Mouse (Mus musculus): ENCODE results near the gene Pip5k1b.

The Pip5k1b gene

GRCm38 (mm10) chr19:24293537-24293936 lies 262.1 kb downstream of the Pip5k1b start:
- DNase-seq = no peak

GRCm38 (mm10) chr19:24284187-24284586 lies 271.5 kb downstream of the Pip5k1b start:
- DNase-seq = peak; percentile 54

- DNase-seq = no peak
Measured at GRCm38 (mm10) chr19:24281288-24281980, 274.2 kb downstream of the Pip5k1b start.

- DNase-seq = peak; percentile 39
Measured at GRCm38 (mm10) chr19:24280601-24281228, 275.0 kb downstream of the Pip5k1b start, which contains the start of gene Fxn. Gene Fxn, minus strand, starts transcription at chr19:24280605.

DNA sequence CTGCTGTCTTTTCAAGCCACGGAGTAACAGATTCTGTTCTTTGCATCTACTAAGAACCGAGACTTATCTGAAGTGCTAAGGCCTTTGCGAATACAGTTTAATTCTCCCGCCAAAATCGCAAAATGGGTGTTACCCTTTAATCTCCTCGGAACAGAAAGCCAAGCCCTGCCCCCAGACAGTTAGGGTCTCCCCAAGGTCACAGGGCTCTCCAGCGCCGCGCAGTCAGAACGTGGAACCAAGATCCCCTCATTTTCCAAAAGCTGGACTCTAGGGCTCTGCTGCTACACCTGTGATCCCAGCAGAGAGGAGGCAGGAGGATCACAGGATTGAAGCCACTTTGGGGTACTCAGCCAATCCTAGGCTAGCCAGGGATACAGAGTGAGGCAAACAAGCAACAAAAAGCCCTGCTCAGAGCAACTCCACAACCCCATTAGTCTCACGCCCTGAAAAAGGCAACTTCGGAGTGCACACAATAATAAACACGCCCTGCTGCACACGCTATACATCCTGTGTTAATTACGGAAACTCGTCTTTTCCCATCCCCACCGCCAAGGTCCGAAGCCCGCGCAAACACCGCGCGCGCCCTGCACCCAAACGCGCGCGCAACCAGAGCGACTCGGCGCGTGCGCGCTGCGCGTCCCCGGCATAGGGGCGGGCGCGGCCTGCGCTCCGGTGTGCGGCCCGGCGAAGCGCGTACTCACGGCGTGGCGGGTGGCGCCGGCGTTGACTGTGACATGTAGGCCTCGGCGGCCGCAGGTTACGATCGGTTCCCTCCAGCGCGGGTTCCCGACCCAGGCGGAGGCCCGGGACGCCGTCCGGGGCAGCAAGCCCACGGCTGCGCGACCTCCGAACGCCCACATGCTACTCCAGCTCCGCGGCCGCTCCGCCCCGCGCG lies 275.7 kb downstream of the Pip5k1b start:
- peak; percentile 89 for DNase-seq

DNA sequence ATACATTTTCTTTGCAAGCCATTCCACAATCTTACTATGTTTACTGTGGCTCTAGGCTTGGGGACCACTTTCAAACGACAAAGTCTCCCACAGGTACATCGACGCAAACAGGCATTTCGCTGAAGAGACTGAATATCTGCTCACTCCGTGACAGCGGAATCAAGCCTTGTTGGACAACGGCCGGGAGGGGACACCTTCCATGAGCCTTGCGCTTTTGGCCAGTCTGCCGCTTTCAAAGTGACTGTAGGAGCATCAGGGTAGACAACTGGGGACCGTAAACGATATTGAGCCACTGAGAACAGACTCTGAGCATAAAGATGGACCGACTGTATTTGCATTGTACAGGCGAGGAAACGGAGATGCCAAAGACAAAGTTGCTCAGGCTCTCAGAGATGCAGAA lies 276.8 kb downstream of the Pip5k1b start:
- DNase-seq = no peak

GRCm38 (mm10) chr19:24274281-24274680 lies 281.4 kb downstream of the Pip5k1b start:
- no peak for DNase-seq

DNA sequence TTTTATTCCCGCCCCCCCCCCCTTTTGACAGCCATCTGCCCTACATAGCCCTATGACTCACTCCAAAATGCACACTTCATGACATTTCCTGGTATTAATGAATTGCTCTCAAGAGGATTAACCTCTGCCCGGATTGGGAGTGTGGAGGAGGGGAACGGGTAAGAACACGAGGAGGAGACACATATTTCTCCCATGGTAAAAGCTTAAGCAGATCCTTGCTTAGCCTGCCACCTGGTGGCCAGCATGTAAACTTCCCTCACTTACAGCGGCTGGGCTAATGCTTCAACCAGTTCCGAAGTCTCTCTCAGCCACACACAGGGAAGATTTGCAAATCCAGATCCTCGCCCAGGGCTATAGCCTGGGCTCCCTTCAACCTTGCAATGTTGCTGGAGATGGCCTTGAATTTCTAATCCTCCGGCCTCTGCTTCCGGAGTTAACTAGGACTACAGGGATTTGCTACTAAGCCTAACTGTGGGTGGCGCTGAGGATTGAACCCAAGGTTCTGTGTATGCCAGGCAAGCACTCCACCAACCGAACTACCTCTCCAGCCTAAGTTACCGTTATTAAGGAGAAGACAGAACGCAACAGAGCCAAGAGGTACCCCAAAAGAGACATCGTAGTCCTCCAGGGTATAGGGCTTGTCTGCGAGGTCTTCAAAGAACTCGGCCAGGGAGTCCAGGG lies 283.8 kb downstream of the Pip5k1b start:
- DNase-seq = peak; percentile 91

GRCm38 (mm10) chr19:24271326-24271725 lies 284.3 kb downstream of the Pip5k1b start:
- DNase-seq = peak; percentile 64

DNA sequence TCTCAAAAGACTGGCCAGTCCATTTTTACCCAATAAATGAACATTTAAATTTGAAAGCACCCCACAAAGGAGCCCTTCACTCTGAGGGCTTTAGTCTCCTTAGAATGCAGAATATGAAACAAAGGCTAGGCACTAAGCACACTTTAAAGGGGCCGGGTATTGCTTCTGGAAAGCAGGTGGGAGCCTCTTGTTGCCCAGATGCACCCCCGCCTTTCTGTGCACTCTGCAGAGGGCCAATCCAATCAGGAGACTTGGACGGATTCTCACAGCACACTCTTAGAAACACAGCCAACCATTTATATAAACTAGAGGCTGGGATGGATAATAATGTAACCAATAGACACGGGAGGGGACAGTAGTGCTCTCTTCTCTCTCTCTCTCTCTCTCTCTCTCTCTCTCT lies 287.1 kb downstream of the Pip5k1b start:
- no peak for DNase-seq

- DNase-seq = peak; percentile 63
Measured at GRCm38 (mm10) chr19:24266046-24266830, 289.4 kb downstream of the Pip5k1b start.

DNA sequence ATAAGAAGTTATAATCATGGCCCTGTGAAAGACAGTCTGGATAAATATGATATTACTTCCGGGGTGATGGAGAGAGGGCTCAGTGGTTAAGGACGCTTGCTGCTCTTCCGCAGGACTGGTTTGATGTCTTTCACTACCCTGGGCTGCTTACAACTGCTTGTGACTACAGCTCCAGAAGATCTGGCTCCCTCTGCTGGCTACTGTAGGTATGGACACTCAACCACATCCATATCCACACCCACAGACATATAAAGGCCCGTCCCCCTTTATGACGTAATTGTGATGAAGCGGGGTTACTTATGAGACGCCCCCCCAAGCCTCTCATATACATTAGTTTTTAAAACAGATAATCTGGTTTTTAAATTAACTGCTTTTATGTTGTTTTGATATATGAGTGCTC lies 290.7 kb downstream of the Pip5k1b start:
- DNase-seq = peak; percentile 94

DNA sequence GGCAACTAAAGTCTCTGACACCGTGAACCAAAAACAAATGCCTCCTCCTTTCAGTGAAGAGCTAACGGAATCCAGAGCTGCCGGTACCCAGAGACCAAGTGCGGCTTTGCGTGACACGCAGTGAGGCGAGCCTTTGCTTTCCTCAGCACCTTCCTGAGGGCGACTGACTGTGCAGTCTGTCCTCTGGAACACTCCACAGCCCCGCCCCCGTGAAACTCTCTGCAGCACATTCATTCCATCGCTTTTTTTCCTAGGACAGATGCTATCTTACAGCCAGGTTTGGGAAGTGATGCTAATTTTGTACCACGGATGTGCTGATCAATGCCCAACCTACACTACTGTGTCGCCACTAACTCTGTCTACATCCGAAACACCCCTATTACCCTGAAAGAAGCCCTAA lies 292.9 kb downstream of the Pip5k1b start:
- DNase-seq = peak; percentile 54

- DNase-seq = peak; percentile 30
Measured at GRCm38 (mm10) chr19:24259390-24260351, 296.0 kb downstream of the Pip5k1b start.

- DNase-seq = peak; percentile 29
Measured at GRCm38 (mm10) chr19:24258368-24258767, 297.3 kb downstream of the Pip5k1b start.

DNA sequence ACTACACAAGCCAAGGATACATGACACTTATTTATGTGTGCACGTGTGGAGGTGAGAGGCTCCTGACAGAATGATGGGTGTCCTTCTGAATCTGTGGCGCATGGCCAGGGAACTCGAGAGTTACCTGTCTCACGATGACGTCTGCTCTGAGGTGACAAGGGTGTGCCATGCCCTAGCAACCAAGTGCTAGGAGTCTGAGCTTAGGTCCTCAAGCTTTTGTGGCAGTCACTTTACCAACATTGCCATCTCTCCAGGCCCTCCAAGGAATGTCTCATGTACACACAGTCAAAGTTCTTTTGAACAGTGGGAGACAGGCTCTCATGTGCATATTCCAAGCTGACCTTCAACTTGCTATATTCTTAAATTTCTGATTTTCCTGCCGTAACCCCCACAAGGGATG lies 297.7 kb downstream of the Pip5k1b start:
- no peak for DNase-seq

DNA sequence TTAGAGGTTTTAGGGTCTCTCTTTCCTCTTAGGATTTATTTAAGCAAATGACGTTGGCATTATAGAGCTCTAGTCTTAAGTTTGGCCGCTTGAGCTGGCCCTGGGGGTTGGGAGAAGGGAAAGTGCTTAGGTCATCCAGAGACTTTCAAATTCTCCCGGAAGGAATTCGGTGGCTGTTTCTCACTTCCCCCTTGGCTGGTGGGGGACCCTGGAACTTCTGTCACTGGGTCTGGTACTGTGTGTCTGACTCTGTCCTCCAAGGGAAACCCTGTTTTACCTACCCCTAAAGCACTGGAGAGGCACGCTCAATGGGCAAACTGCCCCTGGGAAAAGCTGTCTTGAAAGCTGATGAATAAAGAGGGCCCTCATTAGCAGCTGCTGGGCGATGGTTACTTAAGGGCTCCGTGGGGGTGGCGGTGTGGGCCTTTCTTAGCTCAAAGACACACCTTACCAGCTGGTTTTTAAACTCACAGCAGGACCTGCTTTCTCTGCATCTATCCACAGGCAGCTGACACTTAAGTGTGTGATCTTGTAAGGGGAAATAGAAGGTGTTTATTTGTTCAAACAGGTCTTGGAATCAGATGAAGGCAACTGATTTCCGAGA lies 301.9 kb downstream of the Pip5k1b start:
- no peak for DNase-seq

DNA sequence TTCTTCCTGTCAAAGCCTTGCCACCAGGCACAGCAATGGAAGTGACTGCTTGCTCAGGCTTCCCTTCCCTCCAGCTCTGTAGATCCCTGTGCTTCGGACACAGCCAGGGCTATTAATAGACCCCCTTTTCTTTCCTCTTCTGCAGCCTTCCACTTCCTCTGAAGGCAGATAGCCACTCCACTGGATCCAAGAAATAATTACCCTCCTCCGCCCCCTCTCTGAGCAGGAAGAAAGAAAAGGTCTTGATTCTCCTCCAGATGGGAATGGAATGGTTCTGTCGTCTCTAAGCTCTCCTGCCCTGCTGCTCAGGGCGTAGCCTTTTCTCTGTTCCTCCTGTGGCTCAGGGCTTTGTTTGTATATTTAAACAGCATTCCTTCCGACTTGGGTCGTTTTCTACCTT lies 303.8 kb downstream of the Pip5k1b start:
- peak; percentile 49 for DNase-seq
